Mouse (Mus musculus): ENCODE data around the gene Zfp94.

DNA sequence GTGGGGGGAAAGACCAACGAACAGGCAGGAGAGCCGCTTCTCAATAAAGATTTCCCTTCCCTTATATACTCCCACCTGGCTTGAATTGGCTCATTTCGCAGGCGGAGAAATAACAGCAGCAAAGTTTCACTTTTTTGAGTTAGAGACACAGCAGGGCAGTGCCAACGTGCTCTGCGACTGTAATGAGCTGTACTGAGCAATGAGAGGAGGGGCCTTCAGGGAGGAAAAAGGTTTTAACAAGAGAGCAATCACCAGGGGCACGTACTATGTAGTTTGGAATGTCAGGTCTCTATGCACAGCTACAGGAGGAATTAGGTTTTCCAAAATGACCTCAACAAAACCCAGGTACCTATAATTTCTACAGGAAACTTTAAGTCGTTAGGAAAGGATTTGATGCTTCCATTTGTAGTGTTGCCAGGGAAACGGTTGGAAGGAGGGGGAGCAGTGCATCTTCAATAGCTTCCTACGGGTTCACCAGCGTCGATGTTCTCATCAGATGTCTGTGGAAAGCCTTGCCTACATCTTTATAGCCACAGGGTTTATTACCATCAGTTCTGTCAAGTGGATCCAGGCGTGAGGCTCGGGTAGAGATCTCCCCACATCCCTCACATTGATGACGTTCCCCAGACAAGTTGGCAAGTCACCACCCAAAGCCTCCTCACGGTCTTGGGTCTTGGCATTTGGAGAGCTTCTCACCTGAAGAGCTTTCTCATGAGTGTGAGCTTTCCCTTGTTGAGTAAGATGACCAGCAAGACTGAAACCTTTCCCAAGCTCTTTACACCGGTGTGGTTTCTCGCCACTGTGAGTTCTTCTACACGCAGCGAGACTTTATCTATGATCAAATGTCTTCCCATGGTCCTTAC is 10.0 kb upstream of the Zfp94 start:
- no peak for TF ChIP-seq POLR2A (IDR thresholded peaks at IDR 0.05; ENCODE audit: borderline replicate concordance, extremely low read depth, low read depth, low read length)
- no peak for TF ChIP-seq CTCF (IDR thresholded peaks at IDR 0.05; ENCODE audit: insufficient read depth, low read length)
